Mouse (Mus musculus) ES-E14 (cell line): Measurements from ENCODE around the gene Hal.

Experiments
- CHD2 ChIP-seq: IDR thresholded peaks from 2 replicates; pipeline ENCODE4 v1.6.1; 2014; ENCODE audit warnings: mild to moderate bottlenecking, low read depth, low read length, inconsistent platforms
- HCFC1 ChIP-seq: IDR thresholded peaks from 2 replicates; pipeline ENCODE4 v1.6.1; 2012; ENCODE audit warnings: low read length, inconsistent platforms, borderline replicate concordance; ENCODE audit not compliant: insufficient read depth
- MAFK ChIP-seq: IDR thresholded peaks from 2 replicates; pipeline ENCODE4 v1.6.1; 2014; ENCODE audit warnings: mild to moderate bottlenecking, low read depth, low read length, inconsistent platforms; ENCODE audit not compliant: insufficient read depth
- ZC3H11A ChIP-seq: IDR thresholded peaks from 2 replicates; pipeline ENCODE4 v1.6.1; 2012; ENCODE audit warnings: low read depth, mild to moderate bottlenecking, inconsistent platforms, low read length, borderline replicate concordance

DNA sequence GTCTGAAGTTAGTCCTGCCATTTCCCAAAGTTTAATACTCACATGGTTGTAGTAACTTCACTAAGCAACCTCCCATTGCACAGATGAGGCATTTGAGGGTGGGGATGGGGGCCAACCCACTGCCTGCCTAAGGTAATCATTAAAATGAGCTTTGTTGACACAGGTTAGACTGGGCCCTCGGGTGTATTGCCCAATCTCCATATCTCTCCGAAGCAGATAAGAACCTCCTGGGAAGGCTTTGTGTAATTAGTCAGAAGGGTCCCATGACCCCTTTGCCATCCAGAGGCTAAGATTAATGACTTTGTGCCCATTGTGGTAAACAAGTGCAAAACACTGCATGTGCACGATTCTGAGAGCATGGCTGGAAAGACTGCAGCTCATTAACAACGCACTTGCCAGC, 29.2 kb downstream of the Hal start:
- TF ChIP-seq MAFK (no peak), HCFC1 (no peak), CHD2 (no peak), ZC3H11A (no peak)
